Mouse (Mus musculus) bone marrow macrophage, adult 2 months (primary cell): Measurements from ENCODE around the gene Col1a1. TPM values are rescaled to one million over a fixed set of nuclear protein-coding genes. Genes with fewer than 3 reads are reported as not detected.
A peak's percentile ranks its signal among the peaks of the same experiment; 100 is the strongest.

Experiments used
- H3K27ac ChIP-seq: 2 replicates; pipeline ENCODE4 v1.5.1; 2012; ENCODE audit warnings: low read depth, low read length; ENCODE audit not compliant: insufficient read depth
- H3K4me1 ChIP-seq: 2 replicates; pipeline ENCODE4 v1.6.1; 2012; ENCODE audit warnings: low read length; ENCODE audit not compliant: control insufficient read depth, insufficient read depth
- H3K4me3 ChIP-seq: 2 replicates; pipeline ENCODE4 v1.5.1; 2012; ENCODE audit warnings: mild to moderate bottlenecking, low read length, moderate library complexity; ENCODE audit not compliant: insufficient read depth
- CTCF ChIP-seq: IDR thresholded peaks from 2 replicates; pipeline ENCODE4 v1.5.1; 2012; ENCODE audit warnings: low read depth, mild to moderate bottlenecking, low read length, moderate library complexity
- POLR2A ChIP-seq: IDR thresholded peaks from 2 replicates; pipeline ENCODE4 v1.6.1; 2012; ENCODE audit warnings: mild to moderate bottlenecking, low read depth, low read length, borderline replicate concordance
- polyA plus RNA-seq: library from polyadenylated mRNA; stranded (reverse); fragments of >200 nt; gene quantifications from 2 replicates; pipeline ENCODE4 v1.2.4, GENCODE M21; 2012; ENCODE audit not compliant: missing spikeins, insufficient read depth, insufficient read length

Gene Col1a1
- polyA plus RNA-seq = 15.8 and 18.5 TPM in 2 replicates

- TF ChIP-seq CTCF (no peak), POLR2A (no peak)
- 0 out of 2 replicates have a peak within 1 kb of the TSS, but pooled peaks have one; percentile 3 for H3K4me3 ChIP-seq
Observed at GRCm38 (mm10) chr11:94936045-94936444, at the start of gene Col1a1. TSS of gene Col1a1 (plus strand) at chr11:94936224.

GRCm38 (mm10) chr11:94891155-94891554 is 44.9 kb upstream of the Col1a1 start:
- no peaks in the 10 kb centered on the region for H3K4me1 ChIP-seq
- no peak overlapping the region for H3K27ac ChIP-seq
- TF ChIP-seq POLR2A (no peak), CTCF (no peak)

More at GRCm38 (mm10) chr11:94936045-94936444, at the start of gene Col1a1:
- Histone ChIP-seq H3K4me1 (peaks cover 2% of the 10 kb centered on the region; the same call in 1 of the 2 replicates), H3K27ac (no peak within 1 kb of the TSS)

GRCm38 (mm10) chr11:94896753-94897376 is 39.2 kb upstream of the Col1a1 start:
- no peak overlapping the region for H3K4me3 ChIP-seq
- TF ChIP-seq CTCF (no peak), POLR2A (no peak)
- no peak overlapping the region for H3K27ac ChIP-seq
- no peaks in the 10 kb centered on the region for H3K4me1 ChIP-seq

More at GRCm38 (mm10) chr11:94891155-94891554, 44.9 kb upstream of the Col1a1 start:
- no peak overlapping the region for H3K4me3 ChIP-seq

- no peak for TF ChIP-seq CTCF
- no peak for TF ChIP-seq POLR2A
- H3K27ac ChIP-seq = no peak overlapping the region
Observed at GRCm38 (mm10) chr11:94901231-94901630, 34.8 kb upstream of the Col1a1 start.

GRCm38 (mm10) chr11:94904306-94904705 is 31.7 kb upstream of the Col1a1 start:
- Histone ChIP-seq H3K4me3 (no peak overlapping the region), H3K27ac (no peak overlapping the region), H3K4me1 (no peaks in the 10 kb centered on the region)
- TF ChIP-seq CTCF = no peak
- no peak for TF ChIP-seq POLR2A

More at GRCm38 (mm10) chr11:94901231-94901630, 34.8 kb upstream of the Col1a1 start:
- H3K4me1 ChIP-seq = no peaks in the 10 kb centered on the region
- H3K4me3 ChIP-seq = no peak overlapping the region

GRCm38 (mm10) chr11:94910971-94911370 is 25.1 kb upstream of the Col1a1 start:
- no peak overlapping the region for H3K27ac ChIP-seq
- no peaks in the 10 kb centered on the region for H3K4me1 ChIP-seq
- H3K4me3 ChIP-seq = no peak overlapping the region
- no peak for TF ChIP-seq POLR2A
- no peak for TF ChIP-seq CTCF

- Histone ChIP-seq H3K4me3 (no peak overlapping the region), H3K4me1 (no peaks in the 10 kb centered on the region), H3K27ac (no peak overlapping the region)
- TF ChIP-seq POLR2A (no peak), CTCF (no peak)
Observed at GRCm38 (mm10) chr11:94912568-94912967, 23.5 kb upstream of the Col1a1 start.

GRCm38 (mm10) chr11:94913302-94914090 is 22.5 kb upstream of the Col1a1 start:
- TF ChIP-seq POLR2A = no peak
- no peak for TF ChIP-seq CTCF
- no peak overlapping the region for H3K27ac ChIP-seq
- no peaks in the 10 kb centered on the region for H3K4me1 ChIP-seq
- H3K4me3 ChIP-seq = no peak overlapping the region

GRCm38 (mm10) chr11:94915675-94916403 is 20.2 kb upstream of the Col1a1 start:
- Histone ChIP-seq H3K27ac (no peak overlapping the region), H3K4me1 (no peaks in the 10 kb centered on the region), H3K4me3 (no peak overlapping the region)
- TF ChIP-seq POLR2A = no peak
- TF ChIP-seq CTCF = no peak

- H3K27ac ChIP-seq = no peak overlapping the region
Observed at GRCm38 (mm10) chr11:94916477-94916876, 19.5 kb upstream of the Col1a1 start.

More at GRCm38 (mm10) chr11:94916477-94916876, 19.5 kb upstream of the Col1a1 start:
- TF ChIP-seq CTCF (no peak), POLR2A (no peak)
- H3K4me1 ChIP-seq = no peaks in the 10 kb centered on the region
- H3K4me3 ChIP-seq = no peak overlapping the region
